Mouse (Mus musculus) intestine, embryonic 16.5 days (tissue): ENCODE data around the gene Adamts14. TPM values are rescaled to one million over a fixed set of nuclear protein-coding genes. Genes with fewer than 3 reads are reported as not detected.
A peak's percentile ranks its signal among the peaks of the same experiment; 100 is the strongest.

Experiments used
- ATAC-seq: fragments of 200-750 bp; cut with Nextera tagmentation; 2 replicates; pipeline ENCODE4 v1.8.0; 2017; ENCODE audit warnings: moderate TSS enrichment, moderate library complexity
- H3K27ac ChIP-seq: fragments of 300-500 bp; sonication (generic); 2 replicates; pipeline ENCODE4 v1.5.1; 2014; ENCODE audit warnings: mild to moderate bottlenecking, low read length
- H3K27me3 ChIP-seq: fragments of 300-500 bp; sonication (generic); replicated peaks from 2 replicates; pipeline ENCODE4 v1.6.1; 2014; ENCODE audit warnings: low read length, control low read depth, mixed read lengths; ENCODE audit not compliant: control insufficient read depth, insufficient read depth
- H3K36me3 ChIP-seq: fragments of 300-500 bp; sonication (generic); 2 replicates; pipeline ENCODE4 v1.6.1; 2014; ENCODE audit warnings: low read length, control low read depth; ENCODE audit not compliant: control insufficient read depth, insufficient read depth
- H3K4me1 ChIP-seq: fragments of 300-500 bp; sonication (generic); 2 replicates; pipeline ENCODE4 v1.6.1; 2014; ENCODE audit warnings: low read length, control low read depth, mixed read lengths; ENCODE audit not compliant: control insufficient read depth, insufficient read depth
- H3K4me2 ChIP-seq: fragments of 300-500 bp; sonication (generic); 2 replicates; pipeline ENCODE4 v1.6.1; 2014; ENCODE audit warnings: low read depth, low read length, control low read depth
- H3K4me3 ChIP-seq: fragments of 300-500 bp; sonication (generic); 2 replicates; pipeline ENCODE4 v1.5.1; 2014; ENCODE audit warnings: mild to moderate bottlenecking, low read length
- H3K9ac ChIP-seq: fragments of 300-500 bp; sonication (generic); 2 replicates; pipeline ENCODE4 v1.6.1; 2014; ENCODE audit warnings: low read depth, low read length
- H3K9me3 ChIP-seq: fragments of 300-500 bp; sonication (generic); 2 replicates; pipeline ENCODE4 v1.6.1; 2016; ENCODE audit warnings: low read length, control low read depth; ENCODE audit not compliant: control insufficient read depth
- WGBS: fragments of 180-500 bp; shearing (Covaris S2); extraction: QIAGEN DNeasy Blood & Tissue Kit; methylation state at CpG from one replicate; pipeline ENCODE4 v1.1.7; 2014; 5-methylcytosine and 5-hydroxymethylcytosine counted together
- polyA plus RNA-seq: library from polyadenylated mRNA; unstranded; fragments of >200 nt; fragmentation: Nextera tagmentation; extraction: Ambion mirVana; gene quantifications from 2 replicates; pipeline ENCODE4 v1.2.1, GENCODE M21; 2015

Gene Adamts14
- polyA plus RNA-seq, 1 experiment from 2014 or later: 0.75 TPM

- 39% methylated on average over 4 of the region's 4 CpGs for WGBS
- peak; percentile 60 for ATAC-seq
- no peaks in the 10 kb centered on the region for H3K36me3 ChIP-seq
- no peaks in the 10 kb centered on the region for H3K27me3 ChIP-seq
- no peak overlapping the region for H3K4me3 ChIP-seq
- H3K4me1 ChIP-seq: peaks cover 3% of the 10 kb centered on the region; the same call in 1 of the 2 replicates
- H3K9ac ChIP-seq: no peak overlapping the region
- H3K4me2 ChIP-seq: no peak overlapping the region
- no peaks in the 10 kb centered on the region for H3K9me3 ChIP-seq
- no peak overlapping the region for H3K27ac ChIP-seq
Observed at GRCm38 (mm10) chr10:61226784-61227396, 46.3 kb downstream of the Adamts14 start.

GRCm38 (mm10) chr10:61225694-61226093, 47.5 kb downstream of the Adamts14 start:
- Histone ChIP-seq H3K9ac (no peak overlapping the region), H3K4me1 (peaks cover 3% of the 10 kb centered on the region; the same call in 1 of the 2 replicates), H3K4me2 (no peak overlapping the region), H3K4me3 (no peak overlapping the region), H3K9me3 (no peaks in the 10 kb centered on the region), H3K27me3 (no peaks in the 10 kb centered on the region), H3K27ac (no peak overlapping the region), H3K36me3 (no peaks in the 10 kb centered on the region)
- no peak for ATAC-seq
- 82% methylated on average over 5 of the region's 5 CpGs for WGBS

- Histone ChIP-seq H3K27ac (no peak overlapping the region), H3K27me3 (no peaks in the 10 kb centered on the region), H3K9me3 (no peaks in the 10 kb centered on the region), H3K36me3 (no peaks in the 10 kb centered on the region), H3K4me1 (no peaks in the 10 kb centered on the region), H3K9ac (no peak overlapping the region), H3K4me2 (no peak overlapping the region), H3K4me3 (no peak overlapping the region)
- no peak for ATAC-seq
- WGBS: 96% methylated on average over 4 of the region's 4 CpGs
Observed at GRCm38 (mm10) chr10:61219318-61219717, 53.9 kb downstream of the Adamts14 start.

GRCm38 (mm10) chr10:61216163-61216562, 57.1 kb downstream of the Adamts14 start:
- no peak for ATAC-seq
- Histone ChIP-seq H3K36me3 (no peaks in the 10 kb centered on the region), H3K4me3 (no peak overlapping the region), H3K27me3 (no peaks in the 10 kb centered on the region; the same call in 1 of the 2 replicates), H3K9me3 (no peaks in the 10 kb centered on the region), H3K4me1 (peaks cover 2% of the 10 kb centered on the region; the same call in 1 of the 2 replicates), H3K27ac (no peak overlapping the region), H3K9ac (no peak overlapping the region), H3K4me2 (no peak overlapping the region)
- WGBS: 60% methylated on average over 4 of the region's 4 CpGs

GRCm38 (mm10) chr10:61215658-61216057, 57.6 kb downstream of the Adamts14 start:
- Histone ChIP-seq H3K27me3 (no peaks in the 10 kb centered on the region; the same call in 1 of the 2 replicates), H3K36me3 (no peaks in the 10 kb centered on the region), H3K4me3 (no peak overlapping the region), H3K9me3 (no peaks in the 10 kb centered on the region), H3K4me1 (peaks cover 2% of the 10 kb centered on the region; the same call in 1 of the 2 replicates), H3K4me2 (no peak overlapping the region), H3K9ac (no peak overlapping the region), H3K27ac (no peak overlapping the region)
- 97% methylated on average over 6 of the region's 6 CpGs for WGBS
- ATAC-seq: no peak

GRCm38 (mm10) chr10:61212817-61213216, 60.4 kb downstream of the Adamts14 start:
- ATAC-seq: peak; percentile 77

GRCm38 (mm10) chr10:61211743-61212142, 61.5 kb downstream of the Adamts14 start:
- H3K27ac ChIP-seq: no peak overlapping the region
- H3K4me1 ChIP-seq: peaks cover 2% of the 10 kb centered on the region; the same call in 1 of the 2 replicates
- H3K4me2 ChIP-seq: no peak overlapping the region
- no peaks in the 10 kb centered on the region; the same call in 1 of the 2 replicates for H3K27me3 ChIP-seq
- ATAC-seq: no peak
- WGBS: 10% methylated on average over 13 of the region's 13 CpGs
- H3K9ac ChIP-seq: no peak overlapping the region
- no peaks in the 10 kb centered on the region for H3K36me3 ChIP-seq
- H3K4me3 ChIP-seq: no peak overlapping the region
- no peaks in the 10 kb centered on the region for H3K9me3 ChIP-seq

More at GRCm38 (mm10) chr10:61212817-61213216, 60.4 kb downstream of the Adamts14 start:
- Histone ChIP-seq H3K27me3 (no peaks in the 10 kb centered on the region; the same call in 1 of the 2 replicates), H3K4me1 (peaks cover 2% of the 10 kb centered on the region; the same call in 1 of the 2 replicates), H3K9me3 (no peaks in the 10 kb centered on the region), H3K36me3 (no peaks in the 10 kb centered on the region), H3K9ac (no peak overlapping the region), H3K4me2 (0 out of 2 replicates have a peak overlapping the region, but pooled peaks have one; percentile 22), H3K27ac (no peak overlapping the region), H3K4me3 (no peak overlapping the region)
- 14% methylated on average over 7 of the region's 11 CpGs for WGBS

- Histone ChIP-seq H3K4me2 (no peak overlapping the region), H3K9me3 (no peaks in the 10 kb centered on the region), H3K4me1 (peaks cover 2% of the 10 kb centered on the region; the same call in 1 of the 2 replicates), H3K4me3 (no peak overlapping the region), H3K27ac (no peak overlapping the region), H3K9ac (no peak overlapping the region), H3K36me3 (no peaks in the 10 kb centered on the region), H3K27me3 (no peaks in the 10 kb centered on the region; the same call in 1 of the 2 replicates)
- WGBS: 77% methylated on average over 4 of the region's 4 CpGs
- no peak for ATAC-seq
Observed at GRCm38 (mm10) chr10:61211105-61211504, 62.1 kb downstream of the Adamts14 start.

GRCm38 (mm10) chr10:61208114-61208684, 65.0 kb downstream of the Adamts14 start:
- Histone ChIP-seq H3K4me1 (peaks cover 2% of the 10 kb centered on the region; the same call in 1 of the 2 replicates), H3K4me2 (no peak overlapping the region), H3K4me3 (no peak overlapping the region), H3K27ac (no peak overlapping the region), H3K36me3 (no peaks in the 10 kb centered on the region), H3K27me3 (no peaks in the 10 kb centered on the region; the same call in 1 of the 2 replicates), H3K9me3 (no peaks in the 10 kb centered on the region), H3K9ac (no peak overlapping the region)
- ATAC-seq: no peak
- WGBS: 81% methylated on average over 9 of the region's 9 CpGs
